Mouse (Mus musculus): ENCODE results near the gene Cabp4.

DNA sequence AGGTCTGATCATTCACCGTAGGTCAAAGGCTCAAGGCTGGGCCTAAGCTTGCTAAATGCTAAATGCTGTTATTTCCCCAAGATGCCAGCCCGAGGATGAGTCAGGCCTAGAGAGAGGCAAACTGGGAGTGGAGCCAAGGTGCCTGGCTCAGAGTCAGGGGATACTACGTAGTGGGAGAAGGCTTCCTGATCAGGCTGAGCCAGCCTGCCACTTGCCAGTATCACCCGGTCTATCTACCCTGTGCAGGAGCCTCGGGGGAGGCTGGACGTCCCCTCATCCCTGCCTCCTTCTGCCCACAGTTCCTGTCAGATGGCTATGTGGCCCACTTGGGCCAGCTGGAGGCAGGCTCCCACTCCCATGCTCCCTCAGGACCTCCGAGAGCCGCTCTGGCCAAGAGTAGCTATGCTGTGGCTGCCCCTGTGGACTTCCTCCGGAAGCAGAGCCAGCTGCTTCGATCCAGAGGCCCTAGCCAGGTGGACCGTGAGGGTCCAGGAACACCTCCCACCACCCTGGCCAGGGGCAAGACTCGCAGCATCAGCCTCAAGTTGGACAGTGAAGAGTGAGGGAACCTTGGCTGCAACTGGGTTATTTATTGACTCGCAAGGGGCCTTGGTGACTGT, 30.5 kb downstream of the Cabp4 start:
- TF ChIP-seq CEBPB (IDR thresholded peaks at IDR 0.05; ENCODE audit: low read depth) (no peak), CTCF (IDR thresholded peaks at IDR 0.05; ENCODE audit: control insufficient read depth, insufficient read depth, insufficient read length) (no peak)
